Mouse (Mus musculus): ENCODE measurements around the gene Ephb2. TPM values are rescaled to one million over a fixed set of nuclear protein-coding genes. Genes with fewer than 3 reads are reported as not detected.
A peak's percentile ranks its signal among the peaks of the same experiment; 100 is the strongest.

The Ephb2 gene
- total and polyA plus RNA-seq, 2 experiments from 2014 or later, result 15.6 to 202 TPM

DNA sequence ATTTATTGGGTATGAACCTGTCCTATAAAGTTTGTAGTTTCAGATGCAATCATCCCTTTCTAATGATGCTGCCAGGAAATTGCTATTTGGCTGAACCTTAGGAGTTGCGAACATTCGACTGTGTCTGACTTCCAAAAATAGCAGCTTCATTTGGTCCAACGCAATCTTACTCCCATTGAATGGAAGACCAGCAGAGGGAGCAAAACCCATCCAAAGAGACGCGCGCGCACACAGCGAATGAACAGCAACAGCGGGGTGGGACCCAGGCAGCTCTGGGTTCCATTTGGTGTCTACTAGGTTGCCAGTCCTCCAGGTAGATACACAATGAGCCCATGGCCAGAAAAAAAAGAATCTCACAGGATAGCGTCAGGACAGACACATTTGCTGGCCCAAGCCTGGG, 168.0 kb downstream of the Ephb2 start:
- no peaks in the 10 kb centered on the region for H3K4me1 ChIP-seq (ENCODE audit: insufficient read depth, low read length)
- WGBS, result 67% methylated on average over 10 of the region's 10 CpGs
- H3K36me3 ChIP-seq (ENCODE audit: insufficient read depth, low read length), result peaks cover 27% of the 10 kb centered on the region
- DNase-seq (ENCODE audit: low spot score), result peak; percentile 55
- H3K9ac ChIP-seq (replicated peaks; ENCODE audit: low read length, poor library complexity, severe bottlenecking), result no peak overlapping the region
- TF ChIP-seq CTCF (IDR thresholded peaks at IDR 0.05), result peak; percentile 70
- H3K27me3 ChIP-seq (ENCODE audit: insufficient read depth, low read length), result no peaks in the 10 kb centered on the region
- ATAC-seq (ENCODE audit: low FRiP score), result no peak
- H3K27ac ChIP-seq (ENCODE audit: low read depth, low read length), result no peak overlapping the region
- no peak overlapping the region for H3K4me3 ChIP-seq (ENCODE audit: low read depth, low read length)
- H3K4me2 ChIP-seq (ENCODE audit: low read depth, low read length, poor library complexity, severe bottlenecking), result no peak overlapping the region
- no peaks in the 10 kb centered on the region for H3K9me3 ChIP-seq (ENCODE audit: low read length)

DNA sequence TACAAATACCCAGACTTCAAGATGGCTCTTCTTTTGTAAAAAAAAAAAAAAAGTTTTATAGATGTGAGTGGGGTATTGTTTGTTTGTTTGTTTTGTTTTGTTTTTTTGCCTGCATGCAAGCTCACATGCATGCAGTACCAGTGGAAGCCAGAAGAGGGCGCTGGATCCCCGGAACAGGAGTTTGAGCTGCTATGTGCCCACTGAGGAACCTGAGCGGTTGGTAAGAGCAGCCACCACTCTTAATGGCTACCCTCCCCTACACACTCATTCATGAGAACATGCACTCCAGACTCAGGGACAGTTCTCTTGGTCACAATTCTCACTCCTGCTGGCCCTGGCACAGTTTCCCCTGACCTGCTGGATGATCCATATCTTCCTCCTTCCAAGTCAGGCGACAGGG, 169.8 kb downstream of the Ephb2 start:
- 71% methylated on average over 4 of the region's 4 CpGs for WGBS
- ATAC-seq (ENCODE audit: low FRiP score), result no peak
- DNase-seq (ENCODE audit: low spot score), result no peak

DNA sequence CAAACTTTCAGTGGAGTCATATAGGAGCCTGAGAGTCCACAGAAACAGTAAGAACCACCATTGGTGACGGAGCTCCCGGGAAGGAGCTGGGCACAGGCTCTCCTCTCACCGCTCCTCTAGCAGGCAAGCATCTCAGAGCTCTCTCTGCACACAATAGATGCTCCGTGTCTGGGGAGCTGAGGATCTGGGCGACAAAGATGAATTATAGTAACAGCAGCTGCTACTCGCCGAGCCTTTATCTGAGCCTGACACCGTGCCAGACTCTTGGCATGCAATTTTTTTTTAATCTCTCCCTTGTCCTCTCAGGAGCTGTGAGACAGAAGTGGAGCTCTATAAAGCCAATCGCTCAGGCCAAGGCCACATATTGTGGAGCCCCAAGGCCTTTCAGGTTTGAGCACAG, 170.7 kb downstream of the Ephb2 start:
- Histone ChIP-seq H3K27ac (ENCODE audit: low read depth, low read length) (no peak overlapping the region), H3K9ac (replicated peaks; ENCODE audit: low read length, poor library complexity, severe bottlenecking) (no peak overlapping the region), H3K9me3 (ENCODE audit: low read length) (no peaks in the 10 kb centered on the region), H3K36me3 (ENCODE audit: insufficient read depth, low read length) (peaks cover 20% of the 10 kb centered on the region), H3K4me3 (ENCODE audit: low read depth, low read length) (no peak overlapping the region), H3K27me3 (ENCODE audit: insufficient read depth, low read length) (no peaks in the 10 kb centered on the region), H3K4me2 (ENCODE audit: low read depth, low read length, poor library complexity, severe bottlenecking) (no peak overlapping the region), H3K4me1 (ENCODE audit: insufficient read depth, low read length) (no peaks in the 10 kb centered on the region)
- peak; percentile 71 for DNase-seq (ENCODE audit: low spot score)
- no peak for ATAC-seq (ENCODE audit: low FRiP score)
- WGBS, result 38% methylated on average over 9 of the region's 9 CpGs
- TF ChIP-seq CTCF (IDR thresholded peaks at IDR 0.05), result no peak

More for the DNA sequence above, 169.8 kb downstream of the Ephb2 start:
- TF ChIP-seq CTCF (IDR thresholded peaks at IDR 0.05), result peak; percentile 78
- no peak overlapping the region for H3K4me3 ChIP-seq (ENCODE audit: low read depth, low read length)
- H3K9me3 ChIP-seq (ENCODE audit: low read length), result no peaks in the 10 kb centered on the region
- H3K4me1 ChIP-seq (ENCODE audit: insufficient read depth, low read length), result no peaks in the 10 kb centered on the region
- no peak overlapping the region for H3K9ac ChIP-seq (replicated peaks; ENCODE audit: low read length, poor library complexity, severe bottlenecking)
- H3K27me3 ChIP-seq (ENCODE audit: insufficient read depth, low read length), result no peaks in the 10 kb centered on the region
- no peak overlapping the region for H3K27ac ChIP-seq (ENCODE audit: low read depth, low read length)
- H3K36me3 ChIP-seq (ENCODE audit: insufficient read depth, low read length), result peaks cover 16% of the 10 kb centered on the region
- no peak overlapping the region for H3K4me2 ChIP-seq (ENCODE audit: low read depth, low read length, poor library complexity, severe bottlenecking)

DNA sequence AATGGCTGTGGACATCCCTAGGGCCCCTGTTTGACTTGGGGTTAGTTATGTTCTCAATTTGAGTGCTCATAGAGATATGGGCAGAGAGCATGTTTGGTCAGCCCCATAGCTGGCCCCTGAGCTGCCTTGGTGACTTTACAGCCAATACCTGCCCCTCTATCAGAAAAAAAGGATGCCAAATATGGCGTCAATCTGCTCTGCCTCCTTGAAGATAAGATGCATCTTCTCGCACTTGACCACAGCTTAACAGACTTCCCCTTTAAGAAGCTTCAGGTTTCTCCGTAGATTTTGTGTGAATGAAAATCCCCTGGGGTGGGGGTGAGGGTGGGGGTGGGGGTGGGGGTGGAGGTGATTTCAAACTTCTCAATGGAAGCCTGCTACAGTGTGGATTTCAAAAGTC, 177.9 kb downstream of the Ephb2 start:
- Histone ChIP-seq H3K9ac (replicated peaks; ENCODE audit: low read length, poor library complexity, severe bottlenecking) (no peak overlapping the region), H3K4me1 (ENCODE audit: insufficient read depth, low read length) (no peaks in the 10 kb centered on the region), H3K27me3 (ENCODE audit: insufficient read depth, low read length) (no peaks in the 10 kb centered on the region), H3K36me3 (ENCODE audit: insufficient read depth, low read length) (peaks cover 64% of the 10 kb centered on the region), H3K4me3 (ENCODE audit: low read depth, low read length) (no peak overlapping the region), H3K9me3 (ENCODE audit: low read length) (no peaks in the 10 kb centered on the region), H3K27ac (ENCODE audit: low read depth, low read length) (no peak overlapping the region), H3K4me2 (ENCODE audit: low read depth, low read length, poor library complexity, severe bottlenecking) (no peak overlapping the region)
- WGBS, result 80% methylated on average over 3 of the region's 3 CpGs
- DNase-seq (ENCODE audit: low spot score), result no peak
- TF ChIP-seq CTCF (IDR thresholded peaks at IDR 0.05), result no peak
- no peak for ATAC-seq (ENCODE audit: low FRiP score)

- ATAC-seq (ENCODE audit: low FRiP score), result no peak
- TF ChIP-seq CTCF (IDR thresholded peaks at IDR 0.05), result no peak
- WGBS, result 88% methylated on average over 10 of the region's 10 CpGs
- Histone ChIP-seq H3K4me1 (ENCODE audit: insufficient read depth, low read length) (no peaks in the 10 kb centered on the region), H3K9me3 (ENCODE audit: low read length) (no peaks in the 10 kb centered on the region), H3K27ac (ENCODE audit: low read depth, low read length) (no peak overlapping the region), H3K27me3 (ENCODE audit: insufficient read depth, low read length) (no peaks in the 10 kb centered on the region), H3K9ac (replicated peaks; ENCODE audit: low read length, poor library complexity, severe bottlenecking) (no peak overlapping the region), H3K4me3 (ENCODE audit: low read depth, low read length) (no peak overlapping the region), H3K36me3 (ENCODE audit: insufficient read depth, low read length) (peaks cover 40% of the 10 kb centered on the region), H3K4me2 (ENCODE audit: low read depth, low read length, poor library complexity, severe bottlenecking) (no peak overlapping the region)
- no peak for DNase-seq (ENCODE audit: low spot score)
Observed at GRCm38 (mm10) chr4:136653692-136654234, 182.0 kb downstream of the Ephb2 start.

GRCm38 (mm10) chr4:136653019-136653418, 182.8 kb downstream of the Ephb2 start:
- Histone ChIP-seq H3K9me3 (ENCODE audit: low read length) (no peaks in the 10 kb centered on the region), H3K27me3 (ENCODE audit: insufficient read depth, low read length) (no peaks in the 10 kb centered on the region), H3K4me2 (ENCODE audit: low read depth, low read length, poor library complexity, severe bottlenecking) (no peak overlapping the region), H3K36me3 (ENCODE audit: insufficient read depth, low read length) (peaks cover 34% of the 10 kb centered on the region), H3K4me3 (ENCODE audit: low read depth, low read length) (no peak overlapping the region), H3K27ac (ENCODE audit: low read depth, low read length) (peak overlapping the region; percentile 59), H3K9ac (replicated peaks; ENCODE audit: low read length, poor library complexity, severe bottlenecking) (no peak overlapping the region), H3K4me1 (ENCODE audit: insufficient read depth, low read length) (no peaks in the 10 kb centered on the region)
- no peak for DNase-seq (ENCODE audit: low spot score)
- no peak for ATAC-seq (ENCODE audit: low FRiP score)
- no peak for TF ChIP-seq CTCF (IDR thresholded peaks at IDR 0.05)
- WGBS, result 52% methylated on average over 6 of the region's 6 CpGs

All from midbrain, postnatal 0 days (tissue).